Mouse (Mus musculus): ENCODE data around the gene Snurf. TPM values are rescaled to one million over a fixed set of nuclear protein-coding genes. Genes with fewer than 3 reads are reported as not detected.

The Snurf gene
- polyA plus RNA-seq, 1 experiment from 2014 or later: 106 TPM

GRCm38 (mm10) chr7:59978646-59979045 lies 26.2 kb downstream of the Snurf start:
- WGBS: 70% methylated on average over 1 of the region's 1 CpGs
- DNase-seq (ENCODE audit: low spot score) (no peak), ATAC-seq (ENCODE audit: insufficient read depth, low FRiP score, low TSS enrichment) (no peak)
- Histone ChIP-seq H3K9ac (ENCODE audit: low read length) (no peak overlapping the region), H3K4me2 (ENCODE audit: low read depth) (no peak overlapping the region), H3K4me1 (ENCODE audit: control insufficient read depth, insufficient read depth, low read length) (no peaks in the 10 kb centered on the region), H3K27me3 (ENCODE audit: control insufficient read depth, insufficient read depth, low read length) (no peaks in the 10 kb centered on the region), H3K4me3 (ENCODE audit: low read depth, low read length) (no peak overlapping the region), H3K9me3 (ENCODE audit: control insufficient read depth, low read length) (no peaks in the 10 kb centered on the region), H3K36me3 (ENCODE audit: control insufficient read depth, insufficient read depth, low read length) (no peaks in the 10 kb centered on the region), H3K27ac (ENCODE audit: low read depth, low read length) (no peak overlapping the region)

Other genes starting within 250 kb of the Snurf start
- 0.82 and 0.92 TPM in 2 replicates for gene Gm38393, start within 50 bp of the Snurf start, polyA plus RNA-seq (2014; fragmentation: Nextera tagmentation; extraction: Ambion mirVana)
- gene Snrpn, start 135.2 kb upstream of the Snurf start, polyA plus RNA-seq (2014; fragmentation: Nextera tagmentation; extraction: Ambion mirVana): 192 and 220 TPM in 2 replicates

Data from neural tube, embryonic 11.5 days (tissue).